Mouse (Mus musculus) hindbrain, embryonic 14.5 days (tissue): ENCODE results near the gene Boc. TPM values are rescaled to one million over a fixed set of nuclear protein-coding genes. Genes with fewer than 3 reads are reported as not detected.
A peak's percentile ranks its signal among the peaks of the same experiment; 100 is the strongest.

Experiments used
- ATAC-seq: fragments of 200-750 bp; cut with Nextera tagmentation; 2 replicates; pipeline ENCODE4 v1.8.0; 2017; ENCODE audit warnings: moderate number of reproducible peaks, mild to moderate bottlenecking, moderate TSS enrichment, moderate library complexity; ENCODE audit not compliant: low FRiP score
- DNase-seq: peaks from one replicate; pipeline ENCODE4 v3.0.0-alpha.2; 2015; ENCODE audit warnings: low spot score
- H3K27ac ChIP-seq: fragments of 300-500 bp; sonication (generic); 2 replicates; pipeline ENCODE4 v1.5.1; 2014; ENCODE audit warnings: mild to moderate bottlenecking, moderate library complexity
- H3K27me3 ChIP-seq: fragments of 300-500 bp; sonication (generic); 2 replicates; pipeline ENCODE4 v1.6.1; 2014; ENCODE audit warnings: mild to moderate bottlenecking, low read length, mixed read lengths; ENCODE audit not compliant: control insufficient read depth, insufficient read depth
- H3K36me3 ChIP-seq: fragments of 300-500 bp; sonication (generic); replicated peaks from 2 replicates; pipeline ENCODE4 v1.6.1; 2014; ENCODE audit not compliant: control insufficient read depth, insufficient read depth
- H3K4me1 ChIP-seq: fragments of 300-500 bp; sonication (generic); replicated peaks from 2 replicates; pipeline ENCODE4 v1.6.1; 2014; ENCODE audit warnings: antibody characterized with exemption, low read length, mixed read lengths; ENCODE audit not compliant: control insufficient read depth, insufficient read depth
- H3K4me2 ChIP-seq: fragments of 300-500 bp; sonication (generic); replicated peaks from 2 replicates; pipeline ENCODE4 v1.6.1; 2014; ENCODE audit warnings: mild to moderate bottlenecking, moderate library complexity
- H3K4me3 ChIP-seq: fragments of 300-500 bp; sonication (generic); replicated peaks from 2 replicates; pipeline ENCODE4 v1.5.1; 2014; ENCODE audit warnings: mild to moderate bottlenecking, low read length
- H3K9ac ChIP-seq: fragments of 300-500 bp; sonication (generic); 2 replicates; pipeline ENCODE4 v1.6.1; 2014
- H3K9me3 ChIP-seq: fragments of 300-500 bp; sonication (generic); 2 replicates; pipeline ENCODE4 v1.6.1; 2016; ENCODE audit warnings: low read length; ENCODE audit not compliant: control insufficient read depth
- WGBS: fragments of 180-500 bp; shearing (Covaris S2); extraction: QIAGEN DNeasy Blood & Tissue Kit; methylation state at CpG from one replicate; pipeline ENCODE4 v1.1.7; 2014; 5-methylcytosine and 5-hydroxymethylcytosine counted together
- polyA plus RNA-seq: library from polyadenylated mRNA; unstranded; fragments of >200 nt; fragmentation: Nextera tagmentation; extraction: Ambion mirVana; gene quantifications from 2 replicates; pipeline ENCODE4 v1.2.1, GENCODE M21; 2014

Gene Boc
- polyA plus RNA-seq, 1 experiment from 2014 or later, result 10.1 TPM

DNA sequence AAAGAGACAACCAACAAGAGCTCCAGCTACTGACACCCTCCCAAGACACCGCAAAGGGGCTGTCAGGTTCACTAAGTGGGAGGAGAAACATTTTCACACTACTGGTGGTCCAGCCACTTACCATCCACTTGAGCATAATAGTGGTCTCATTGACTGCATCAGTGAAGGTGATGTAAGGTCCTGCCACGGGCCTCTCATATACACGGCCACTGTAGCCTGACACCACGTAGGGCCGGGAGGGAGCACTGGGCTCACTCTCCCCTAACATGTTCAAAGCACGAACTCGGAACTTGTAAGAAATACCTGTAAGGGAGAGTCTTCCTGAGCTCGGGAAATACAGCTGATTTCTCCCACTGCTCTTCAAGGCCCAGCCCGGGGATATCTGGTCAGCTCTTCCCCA is 67.6 kb downstream of the Boc start:
- WGBS, result 89% methylated on average over 9 of the region's 9 CpGs
- ATAC-seq, result no peak
- peaks cover 40% of the 10 kb centered on the region for H3K36me3 ChIP-seq

GRCm38 (mm10) chr16:44487194-44487593 is 71.5 kb downstream of the Boc start:
- no peaks in the 10 kb centered on the region for H3K27me3 ChIP-seq

More for the DNA sequence above, 67.6 kb downstream of the Boc start:
- Histone ChIP-seq H3K4me1 (peaks cover 13% of the 10 kb centered on the region), H3K9me3 (no peaks in the 10 kb centered on the region), H3K27ac (no peak overlapping the region), H3K4me2 (no peak overlapping the region), H3K4me3 (no peak overlapping the region), H3K9ac (no peak overlapping the region), H3K27me3 (no peaks in the 10 kb centered on the region)
- DNase-seq, result no peak

DNA sequence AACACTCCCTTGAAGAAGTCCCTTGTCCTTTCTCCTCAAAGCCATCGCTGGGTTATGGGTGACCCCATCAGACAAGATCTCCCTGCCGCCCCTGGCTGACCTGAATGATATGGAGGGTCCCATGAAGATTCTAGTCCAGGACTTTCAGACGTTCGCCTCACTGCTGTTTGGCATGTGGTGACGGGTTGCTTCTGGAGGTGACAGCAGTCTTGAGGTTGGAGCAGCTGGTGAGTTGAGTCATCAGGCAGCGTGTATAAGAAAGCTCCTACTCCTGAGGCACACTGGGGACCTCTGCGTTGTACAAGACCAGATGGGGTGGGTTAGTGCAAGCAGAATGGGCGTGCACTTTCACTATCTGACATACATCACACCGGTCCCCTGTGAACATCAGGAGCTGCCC is 72.1 kb downstream of the Boc start:
- Histone ChIP-seq H3K9ac (no peak overlapping the region), H3K27me3 (no peaks in the 10 kb centered on the region), H3K9me3 (no peaks in the 10 kb centered on the region), H3K4me2 (no peak overlapping the region), H3K4me3 (no peak overlapping the region), H3K36me3 (peaks cover 37% of the 10 kb centered on the region), H3K27ac (no peak overlapping the region), H3K4me1 (peaks cover 5% of the 10 kb centered on the region; the same call in 1 of the 2 replicates)
- no peak for DNase-seq
- 67% methylated on average over 9 of the region's 9 CpGs for WGBS
- no peak for ATAC-seq

More at GRCm38 (mm10) chr16:44487194-44487593, 71.5 kb downstream of the Boc start:
- no peak overlapping the region for H3K9ac ChIP-seq
- H3K27ac ChIP-seq, result no peak overlapping the region
- H3K9me3 ChIP-seq, result no peaks in the 10 kb centered on the region
- H3K4me2 ChIP-seq, result no peak overlapping the region
- WGBS, result 59% methylated on average over 13 of the region's 13 CpGs
- ATAC-seq (no peak), DNase-seq (no peak)
- H3K4me3 ChIP-seq, result no peak overlapping the region
- peaks cover 40% of the 10 kb centered on the region for H3K36me3 ChIP-seq
- H3K4me1 ChIP-seq, result peaks cover 5% of the 10 kb centered on the region; the same call in 1 of the 2 replicates

- no peak overlapping the region for H3K9ac ChIP-seq
- no peak overlapping the region for H3K4me3 ChIP-seq
- peaks cover 5% of the 10 kb centered on the region; the same call in 1 of the 2 replicates for H3K4me1 ChIP-seq
- H3K9me3 ChIP-seq, result no peaks in the 10 kb centered on the region
- no peak for ATAC-seq
- DNase-seq, result no peak
- H3K27me3 ChIP-seq, result no peaks in the 10 kb centered on the region
- no peak overlapping the region for H3K4me2 ChIP-seq
- H3K36me3 ChIP-seq, result peaks cover 31% of the 10 kb centered on the region
- H3K27ac ChIP-seq, result no peak overlapping the region
- 67% methylated on average over 8 of the region's 8 CpGs for WGBS
Measured at GRCm38 (mm10) chr16:44485691-44486090, 73.0 kb downstream of the Boc start.

DNA sequence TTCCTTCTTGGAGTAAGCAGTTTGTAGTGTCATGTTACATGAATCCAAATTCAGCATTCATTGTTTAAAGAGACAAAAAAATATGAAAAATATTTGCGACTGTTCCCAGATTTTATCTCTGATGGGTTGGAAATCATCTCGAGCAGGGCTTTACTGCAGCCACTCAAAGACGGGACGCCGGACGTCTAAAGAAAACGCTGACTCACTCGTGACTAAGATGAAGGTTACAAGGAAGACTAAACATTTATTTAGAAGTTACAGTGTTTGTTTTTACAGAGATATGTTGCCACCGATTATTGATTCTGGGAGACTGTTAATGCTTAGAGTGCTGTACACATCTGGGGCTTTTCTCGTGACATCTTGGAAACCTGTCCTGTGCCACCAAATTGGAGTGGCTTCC is 73.9 kb downstream of the Boc start:
- Histone ChIP-seq H3K27me3 (no peaks in the 10 kb centered on the region), H3K4me1 (peaks cover 5% of the 10 kb centered on the region; the same call in 1 of the 2 replicates), H3K27ac (no peak overlapping the region), H3K36me3 (peaks cover 25% of the 10 kb centered on the region), H3K9me3 (no peaks in the 10 kb centered on the region), H3K9ac (no peak overlapping the region), H3K4me2 (no peak overlapping the region), H3K4me3 (no peak overlapping the region)
- ATAC-seq (no peak), DNase-seq (no peak)
- 88% methylated on average over 10 of the region's 10 CpGs for WGBS

- H3K4me2 ChIP-seq, result no peak overlapping the region
- ATAC-seq, result 0 out of 2 replicates have a peak, but pooled peaks have one; percentile 32
- peaks cover 18% of the 10 kb centered on the region for H3K36me3 ChIP-seq
- no peaks in the 10 kb centered on the region for H3K27me3 ChIP-seq
- peaks cover 5% of the 10 kb centered on the region; the same call in 1 of the 2 replicates for H3K4me1 ChIP-seq
- WGBS, result 12% methylated on average over 7 of the region's 7 CpGs
- no peak overlapping the region for H3K4me3 ChIP-seq
- DNase-seq, result peak; percentile 93
- H3K9me3 ChIP-seq, result no peaks in the 10 kb centered on the region
- H3K9ac ChIP-seq, result no peak overlapping the region
- H3K27ac ChIP-seq, result no peak overlapping the region
Measured at GRCm38 (mm10) chr16:44484079-44484478, 74.6 kb downstream of the Boc start.

GRCm38 (mm10) chr16:44481599-44482593 is 76.8 kb downstream of the Boc start:
- H3K4me1 ChIP-seq, result peaks cover 5% of the 10 kb centered on the region; the same call in 1 of the 2 replicates
- H3K27ac ChIP-seq, result no peak overlapping the region
- H3K27me3 ChIP-seq, result no peaks in the 10 kb centered on the region
- ATAC-seq (no peak), DNase-seq (no peak)
- no peaks in the 10 kb centered on the region for H3K9me3 ChIP-seq
- no peak overlapping the region for H3K9ac ChIP-seq
- no peak overlapping the region for H3K4me2 ChIP-seq
- H3K36me3 ChIP-seq, result peaks cover 11% of the 10 kb centered on the region; the same call in 1 of the 2 replicates
- 42% methylated on average over 28 of the region's 28 CpGs for WGBS
- H3K4me3 ChIP-seq, result no peak overlapping the region

- no peaks in the 10 kb centered on the region for H3K27me3 ChIP-seq
- no peak overlapping the region for H3K27ac ChIP-seq
- ATAC-seq (no peak), DNase-seq (peak; percentile 62)
- H3K4me3 ChIP-seq, result no peak overlapping the region
- no peak overlapping the region for H3K4me2 ChIP-seq
- no peak overlapping the region for H3K9ac ChIP-seq
- H3K9me3 ChIP-seq, result no peaks in the 10 kb centered on the region
- no peaks in the 10 kb centered on the region for H3K4me1 ChIP-seq
- H3K36me3 ChIP-seq, result 0 out of 2 replicates have a peak, but pooled peaks cover 5% of the 10 kb centered on the region
- 76% methylated on average over 7 of the region's 7 CpGs for WGBS
Measured at GRCm38 (mm10) chr16:44480616-44481015, 78.1 kb downstream of the Boc start.

DNA sequence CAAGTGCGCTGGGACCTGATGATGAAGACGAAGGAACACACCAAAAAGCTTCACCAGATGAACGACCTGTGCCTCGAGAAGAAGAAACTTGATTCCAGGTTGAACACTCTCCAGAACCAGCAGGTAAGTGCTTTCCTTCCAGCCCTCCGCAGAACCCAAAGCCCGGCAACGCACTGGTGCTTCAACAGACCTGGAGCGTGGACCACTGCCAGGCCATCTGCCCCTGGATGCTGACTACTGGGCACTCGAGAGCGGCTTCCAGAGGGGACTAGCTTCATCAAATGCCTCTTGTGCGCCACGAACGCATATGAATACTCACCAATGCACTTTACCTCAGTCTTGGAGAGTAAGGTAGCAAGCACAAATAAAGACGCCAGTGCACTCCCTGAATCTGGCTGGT is 78.8 kb downstream of the Boc start:
- Histone ChIP-seq H3K27me3 (no peaks in the 10 kb centered on the region), H3K9ac (no peak overlapping the region), H3K36me3 (no peaks in the 10 kb centered on the region), H3K27ac (no peak overlapping the region), H3K4me1 (no peaks in the 10 kb centered on the region), H3K4me2 (no peak overlapping the region), H3K4me3 (no peak overlapping the region), H3K9me3 (no peaks in the 10 kb centered on the region)
- 87% methylated on average over 14 of the region's 14 CpGs for WGBS
- ATAC-seq, result no peak
- DNase-seq, result no peak
